Mouse (Mus musculus): ENCODE data around the gene Slc5a11. TPM values are rescaled to one million over a fixed set of nuclear protein-coding genes. Genes with fewer than 3 reads are reported as not detected.

The Slc5a11 gene
- polyA plus RNA-seq, 1 experiment from 2014 or later = 0.06 TPM

GRCm38 (mm10) chr7:123199656-123200206, 14.8 kb upstream of the Slc5a11 start:
- H3K4me1 ChIP-seq (replicated peaks; ENCODE audit: control insufficient read depth, insufficient read depth) = no peaks in the 10 kb centered on the region
- no peaks in the 10 kb centered on the region for H3K9me3 ChIP-seq (ENCODE audit: control insufficient read depth, low read length)
- WGBS = 79% methylated on average over 15 of the region's 15 CpGs
- TF ChIP-seq EP300 (optimal IDR thresholded peaks at IDR 0.05) (no peak), CTCF (IDR thresholded peaks at IDR 0.05; ENCODE audit: low read depth) (no peak)
- H3K4me2 ChIP-seq (replicated peaks; ENCODE audit: low read depth) = no peak overlapping the region
- DNase-seq (ENCODE audit: low spot score) (peak; percentile 69), ATAC-seq (ENCODE audit: low FRiP score, low TSS enrichment) (peak; percentile 66)
- H3K9ac ChIP-seq (ENCODE audit: low read length) = no peak overlapping the region
- H3K36me3 ChIP-seq (ENCODE audit: control insufficient read depth, insufficient read depth, low read length) = peaks cover 1% of the 10 kb centered on the region; the same call in 1 of the 2 replicates
- no peaks in the 10 kb centered on the region for H3K27me3 ChIP-seq (ENCODE audit: control insufficient read depth, insufficient read depth, low read length)
- no peak overlapping the region for H3K27ac ChIP-seq (replicated peaks)
- H3K4me3 ChIP-seq (ENCODE audit: low read depth, low read length) = no peak overlapping the region

- ATAC-seq (ENCODE audit: low FRiP score, low TSS enrichment) = no peak
- TF ChIP-seq EP300 (optimal IDR thresholded peaks at IDR 0.05) (no peak), CTCF (IDR thresholded peaks at IDR 0.05; ENCODE audit: low read depth) (no peak)
- no peaks in the 10 kb centered on the region for H3K27me3 ChIP-seq (ENCODE audit: control insufficient read depth, insufficient read depth, low read length)
Observed at GRCm38 (mm10) chr7:123200722-123201121, 13.9 kb upstream of the Slc5a11 start.

GRCm38 (mm10) chr7:123205261-123205660, 9.3 kb upstream of the Slc5a11 start:
- WGBS = 31% methylated on average over 14 of the region's 14 CpGs
- Histone ChIP-seq H3K4me1 (replicated peaks; ENCODE audit: control insufficient read depth, insufficient read depth) (no peaks in the 10 kb centered on the region), H3K9ac (ENCODE audit: low read length) (no peak overlapping the region), H3K4me3 (ENCODE audit: low read depth, low read length) (no peak overlapping the region), H3K9me3 (ENCODE audit: control insufficient read depth, low read length) (no peaks in the 10 kb centered on the region), H3K27me3 (ENCODE audit: control insufficient read depth, insufficient read depth, low read length) (no peaks in the 10 kb centered on the region), H3K27ac (replicated peaks) (no peak overlapping the region), H3K36me3 (ENCODE audit: control insufficient read depth, insufficient read depth, low read length) (no peaks in the 10 kb centered on the region), H3K4me2 (replicated peaks; ENCODE audit: low read depth) (no peak overlapping the region)
- DNase-seq (ENCODE audit: low spot score) (peak; percentile 51), ATAC-seq (ENCODE audit: low FRiP score, low TSS enrichment) (no peak)
- TF ChIP-seq CTCF (IDR thresholded peaks at IDR 0.05; ENCODE audit: low read depth) (peak; percentile 74), EP300 (optimal IDR thresholded peaks at IDR 0.05) (no peak)

More at GRCm38 (mm10) chr7:123200722-123201121, 13.9 kb upstream of the Slc5a11 start:
- Histone ChIP-seq H3K4me1 (replicated peaks; ENCODE audit: control insufficient read depth, insufficient read depth) (no peaks in the 10 kb centered on the region), H3K27ac (replicated peaks) (no peak overlapping the region), H3K9ac (ENCODE audit: low read length) (no peak overlapping the region), H3K4me3 (ENCODE audit: low read depth, low read length) (no peak overlapping the region), H3K36me3 (ENCODE audit: control insufficient read depth, insufficient read depth, low read length) (no peaks in the 10 kb centered on the region), H3K4me2 (replicated peaks; ENCODE audit: low read depth) (no peak overlapping the region), H3K9me3 (ENCODE audit: control insufficient read depth, low read length) (no peaks in the 10 kb centered on the region)
- DNase-seq (ENCODE audit: low spot score) = no peak
- WGBS = 72% methylated on average over 9 of the region's 9 CpGs

GRCm38 (mm10) chr7:123207561-123207960, 7.0 kb upstream of the Slc5a11 start:
- H3K4me1 ChIP-seq (replicated peaks; ENCODE audit: control insufficient read depth, insufficient read depth) = no peaks in the 10 kb centered on the region
- no peaks in the 10 kb centered on the region for H3K9me3 ChIP-seq (ENCODE audit: control insufficient read depth, low read length)
- H3K36me3 ChIP-seq (ENCODE audit: control insufficient read depth, insufficient read depth, low read length) = no peaks in the 10 kb centered on the region
- no peaks in the 10 kb centered on the region for H3K27me3 ChIP-seq (ENCODE audit: control insufficient read depth, insufficient read depth, low read length)
- 61% methylated on average over 6 of the region's 6 CpGs for WGBS
- H3K4me3 ChIP-seq (ENCODE audit: low read depth, low read length) = no peak overlapping the region
- ATAC-seq (ENCODE audit: low FRiP score, low TSS enrichment) (no peak), DNase-seq (ENCODE audit: low spot score) (no peak)
- no peak overlapping the region for H3K27ac ChIP-seq (replicated peaks)
- H3K4me2 ChIP-seq (replicated peaks; ENCODE audit: low read depth) = no peak overlapping the region
- TF ChIP-seq CTCF (IDR thresholded peaks at IDR 0.05; ENCODE audit: low read depth) (no peak), EP300 (optimal IDR thresholded peaks at IDR 0.05) (no peak)
- H3K9ac ChIP-seq (ENCODE audit: low read length) = no peak overlapping the region

GRCm38 (mm10) chr7:123209864-123210263, 4.7 kb upstream of the Slc5a11 start:
- Histone ChIP-seq H3K9ac (ENCODE audit: low read length) (no peak overlapping the region), H3K4me1 (replicated peaks; ENCODE audit: control insufficient read depth, insufficient read depth) (no peaks in the 10 kb centered on the region), H3K4me2 (replicated peaks; ENCODE audit: low read depth) (no peak overlapping the region), H3K36me3 (ENCODE audit: control insufficient read depth, insufficient read depth, low read length) (no peaks in the 10 kb centered on the region), H3K4me3 (ENCODE audit: low read depth, low read length) (no peak overlapping the region), H3K27ac (replicated peaks) (no peak overlapping the region), H3K27me3 (ENCODE audit: control insufficient read depth, insufficient read depth, low read length) (no peaks in the 10 kb centered on the region), H3K9me3 (ENCODE audit: control insufficient read depth, low read length) (no peaks in the 10 kb centered on the region)
- ATAC-seq (ENCODE audit: low FRiP score, low TSS enrichment) (no peak), DNase-seq (ENCODE audit: low spot score) (no peak)
- TF ChIP-seq EP300 (optimal IDR thresholded peaks at IDR 0.05) = no peak
- no peak for TF ChIP-seq CTCF (IDR thresholded peaks at IDR 0.05; ENCODE audit: low read depth)
- 31% methylated on average over 9 of the region's 9 CpGs for WGBS

GRCm38 (mm10) chr7:123211461-123211860, 3.1 kb upstream of the Slc5a11 start:
- TF ChIP-seq EP300 (optimal IDR thresholded peaks at IDR 0.05) (no peak), CTCF (IDR thresholded peaks at IDR 0.05; ENCODE audit: low read depth) (no peak)
- DNase-seq (ENCODE audit: low spot score) = no peak
- Histone ChIP-seq H3K36me3 (ENCODE audit: control insufficient read depth, insufficient read depth, low read length) (no peaks in the 10 kb centered on the region), H3K9me3 (ENCODE audit: control insufficient read depth, low read length) (no peaks in the 10 kb centered on the region), H3K4me3 (ENCODE audit: low read depth, low read length) (no peak overlapping the region), H3K4me2 (replicated peaks; ENCODE audit: low read depth) (no peak overlapping the region), H3K27me3 (ENCODE audit: control insufficient read depth, insufficient read depth, low read length) (no peaks in the 10 kb centered on the region), H3K9ac (ENCODE audit: low read length) (no peak overlapping the region), H3K4me1 (replicated peaks; ENCODE audit: control insufficient read depth, insufficient read depth) (no peaks in the 10 kb centered on the region), H3K27ac (replicated peaks) (no peak overlapping the region)
- WGBS = 58% methylated on average over 5 of the region's 5 CpGs
- no peak for ATAC-seq (ENCODE audit: low FRiP score, low TSS enrichment)

All from stomach, postnatal 0 days (tissue).